Mouse (Mus musculus) kidney, adult 11 months (tissue): ENCODE data around the gene Osgin1.

ENCODE experiments used
- DNase-seq: peaks from one replicate; pipeline ENCODE4 v3.0.0; 2022

Gene Osgin1

GRCm38 (mm10) chr8:119446211-119446989 is 12.5 kb downstream of the Osgin1 start, which contains the start of gene Necab2:
TSS of gene Necab2 (plus strand) at chr8:119446719.
- DNase-seq, result peak; percentile 80

GRCm38 (mm10) chr8:119446990-119447780 is 13.3 kb downstream of the Osgin1 start:
- DNase-seq, result no peak

- no peak for DNase-seq
These were observed 13.9 kb downstream of the Osgin1 start for GRCm38 (mm10) chr8:119447781-119448170.

GRCm38 (mm10) chr8:119449627-119450026 is 15.7 kb downstream of the Osgin1 start:
- no peak for DNase-seq

- no peak for DNase-seq
These were observed 17.2 kb downstream of the Osgin1 start for GRCm38 (mm10) chr8:119451131-119451530.

GRCm38 (mm10) chr8:119452919-119453318 is 19.0 kb downstream of the Osgin1 start:
- DNase-seq, result no peak

- DNase-seq, result no peak
These were observed 22.1 kb downstream of the Osgin1 start for GRCm38 (mm10) chr8:119456045-119456444.

GRCm38 (mm10) chr8:119459724-119460123 is 25.8 kb downstream of the Osgin1 start:
- no peak for DNase-seq

- DNase-seq, result no peak
These were observed 27.4 kb downstream of the Osgin1 start for GRCm38 (mm10) chr8:119461356-119461755.

- no peak for DNase-seq
These were observed 29.8 kb downstream of the Osgin1 start for GRCm38 (mm10) chr8:119463709-119464108.

- DNase-seq, result no peak
These were observed 32.2 kb downstream of the Osgin1 start for GRCm38 (mm10) chr8:119466105-119466504.

GRCm38 (mm10) chr8:119466794-119467193 is 32.9 kb downstream of the Osgin1 start:
- no peak for DNase-seq

GRCm38 (mm10) chr8:119468091-119468490 is 34.2 kb downstream of the Osgin1 start:
- DNase-seq, result no peak

- DNase-seq, result no peak
These were observed 44.8 kb downstream of the Osgin1 start for GRCm38 (mm10) chr8:119478684-119479083.

GRCm38 (mm10) chr8:119484145-119484896 is 50.4 kb downstream of the Osgin1 start:
- DNase-seq, result no peak

GRCm38 (mm10) chr8:119487093-119487492 is 53.2 kb downstream of the Osgin1 start:
- peak; percentile 28 for DNase-seq
